Mouse (Mus musculus) forebrain, embryonic 15.5 days (tissue): ENCODE results near the gene Meaf6. TPM values are rescaled to one million over a fixed set of nuclear protein-coding genes. Genes with fewer than 3 reads are reported as not detected.

Source experiments
- ATAC-seq: fragments of 200-750 bp; cut with Nextera tagmentation; replicated peaks from 2 replicates; pipeline ENCODE4 v1.8.0; 2017; ENCODE audit warnings: mild to moderate bottlenecking, moderate TSS enrichment, moderate library complexity
- H3K27ac ChIP-seq: fragments of 300-500 bp; sonication (generic); replicated peaks from 2 replicates; pipeline ENCODE4 v1.5.1; 2015; ENCODE audit warnings: mild to moderate bottlenecking, inconsistent platforms
- H3K27me3 ChIP-seq: fragments of 300-500 bp; sonication (generic); 2 replicates; pipeline ENCODE4 v1.6.1; 2015; ENCODE audit warnings: inconsistent platforms
- H3K36me3 ChIP-seq: fragments of 300-500 bp; sonication (generic); 2 replicates; pipeline ENCODE4 v1.6.1; 2015; ENCODE audit warnings: mild to moderate bottlenecking, inconsistent platforms
- H3K4me1 ChIP-seq: fragments of 300-500 bp; sonication (generic); 2 replicates; pipeline ENCODE4 v1.6.1; 2015; ENCODE audit warnings: inconsistent platforms
- H3K4me2 ChIP-seq: fragments of 300-500 bp; sonication (generic); replicated peaks from 2 replicates; pipeline ENCODE4 v1.6.1; 2015; ENCODE audit warnings: mild to moderate bottlenecking, inconsistent platforms
- H3K4me3 ChIP-seq: fragments of 300-500 bp; sonication (generic); 2 replicates; pipeline ENCODE4 v1.5.1; 2015; ENCODE audit warnings: mild to moderate bottlenecking, inconsistent platforms
- H3K9ac ChIP-seq: fragments of 300-500 bp; sonication (generic); replicated peaks from 2 replicates; pipeline ENCODE4 v1.6.1; 2015; ENCODE audit warnings: mild to moderate bottlenecking, inconsistent platforms
- H3K9me3 ChIP-seq: fragments of 300-500 bp; sonication (generic); 2 replicates; pipeline ENCODE4 v1.6.1; 2016; ENCODE audit warnings: inconsistent platforms
- WGBS: fragments of 180-500 bp; shearing (Covaris S2); methylation state at CpG from one replicate; pipeline ENCODE4 v1.1.7; 2015; ENCODE audit warnings: mixed read lengths; 5-methylcytosine and 5-hydroxymethylcytosine counted together
- polyA plus RNA-seq: library from polyadenylated mRNA; unstranded; fragments of >200 nt; fragmentation: Nextera tagmentation; extraction: Ambion mirVana; gene quantifications from 2 replicates; pipeline ENCODE4 v1.2.1, GENCODE M21; 2015

The Meaf6 gene
- polyA plus RNA-seq, 1 experiment from 2014 or later: 153 TPM

DNA sequence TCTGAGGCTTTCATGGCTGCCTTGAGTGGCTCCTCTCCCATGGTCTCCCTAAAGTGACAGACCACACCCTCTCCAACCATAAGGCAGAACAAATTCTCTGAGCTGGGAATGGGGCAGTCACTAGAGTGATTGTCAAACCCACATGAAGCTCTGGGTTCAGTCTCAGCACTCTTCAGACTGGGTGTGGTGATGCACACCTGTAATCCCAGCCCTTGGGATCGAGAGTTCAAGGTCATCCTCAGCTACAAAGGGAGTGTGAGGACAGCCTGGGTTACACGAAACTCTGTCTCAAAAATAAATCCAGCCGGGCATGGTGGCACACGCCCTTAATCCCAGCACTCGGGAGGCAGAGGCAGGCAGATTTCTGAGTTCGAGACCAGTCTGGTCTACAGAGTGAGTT lies 67.5 kb downstream of the Meaf6 start:
- no peaks in the 10 kb centered on the region for H3K9me3 ChIP-seq
- H3K36me3 ChIP-seq: no peaks in the 10 kb centered on the region
- H3K4me3 ChIP-seq: no peak overlapping the region
- H3K4me2 ChIP-seq: no peak overlapping the region
- H3K27ac ChIP-seq: no peak overlapping the region
- H3K27me3 ChIP-seq: no peaks in the 10 kb centered on the region
- ATAC-seq: no peak
- no peak overlapping the region for H3K9ac ChIP-seq
- 91% methylated on average over 6 of the region's 6 CpGs for WGBS
- 0 out of 2 replicates have a peak, but pooled peaks cover 5% of the 10 kb centered on the region for H3K4me1 ChIP-seq

DNA sequence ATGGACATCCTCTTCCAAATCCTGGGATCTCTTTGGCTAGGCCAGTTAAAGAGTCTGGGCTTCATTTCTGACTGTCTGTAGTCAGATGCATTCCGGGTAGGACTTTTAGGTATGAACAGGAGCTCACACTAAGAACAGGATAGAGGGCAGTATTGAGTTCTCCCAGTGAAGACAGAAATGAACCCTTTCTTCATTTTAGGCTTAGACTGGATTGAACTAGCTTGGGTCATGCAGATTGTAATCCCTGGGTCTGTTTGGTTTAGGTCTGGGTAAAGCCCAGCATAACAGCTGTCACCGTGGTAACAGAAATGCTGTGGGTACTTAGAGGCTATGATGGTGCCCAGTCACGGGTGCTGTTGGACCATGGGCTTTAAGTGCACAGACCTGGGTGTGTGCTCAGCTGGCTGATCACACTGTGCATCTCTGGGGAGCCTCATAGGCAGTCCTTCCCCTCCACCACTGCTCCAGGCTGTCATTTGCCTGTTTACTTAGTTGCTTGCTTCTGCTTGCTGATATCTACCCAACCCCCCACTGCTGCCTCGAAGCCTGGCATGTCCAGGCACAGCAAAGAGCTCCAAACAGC lies 68.8 kb downstream of the Meaf6 start:
- Histone ChIP-seq H3K4me3 (no peak overlapping the region), H3K27ac (no peak overlapping the region), H3K9ac (no peak overlapping the region), H3K27me3 (no peaks in the 10 kb centered on the region), H3K4me1 (peaks cover 9% of the 10 kb centered on the region), H3K36me3 (no peaks in the 10 kb centered on the region), H3K9me3 (no peaks in the 10 kb centered on the region), H3K4me2 (no peak overlapping the region)
- 67% methylated on average over 4 of the region's 4 CpGs for WGBS
- no peak for ATAC-seq

DNA sequence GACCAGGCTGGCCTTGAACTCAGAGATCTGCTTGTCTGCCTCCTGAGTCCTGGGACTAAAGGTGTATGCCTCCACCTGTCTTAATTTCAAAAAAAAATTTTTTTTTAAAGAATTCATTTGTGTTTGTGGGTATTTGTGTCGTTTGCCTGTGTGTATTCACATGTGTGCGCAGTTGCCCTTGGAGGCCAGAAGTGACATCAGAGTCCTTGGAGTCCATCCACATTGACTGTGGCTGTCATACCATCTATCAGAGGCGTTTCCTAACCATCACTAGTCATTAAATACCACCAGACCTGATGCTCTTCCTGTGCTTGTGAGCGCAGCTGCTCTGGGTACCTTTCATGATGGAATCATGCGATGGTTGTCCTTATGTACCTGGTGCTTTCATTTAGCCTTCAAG lies 70.7 kb downstream of the Meaf6 start:
- ATAC-seq: no peak
- peaks cover 15% of the 10 kb centered on the region for H3K4me1 ChIP-seq
- no peaks in the 10 kb centered on the region for H3K27me3 ChIP-seq
- 87% methylated on average over 5 of the region's 5 CpGs for WGBS
- no peak overlapping the region for H3K4me3 ChIP-seq
- H3K9me3 ChIP-seq: no peaks in the 10 kb centered on the region
- no peak overlapping the region for H3K4me2 ChIP-seq
- H3K27ac ChIP-seq: no peak overlapping the region
- no peak overlapping the region for H3K9ac ChIP-seq
- no peaks in the 10 kb centered on the region for H3K36me3 ChIP-seq

DNA sequence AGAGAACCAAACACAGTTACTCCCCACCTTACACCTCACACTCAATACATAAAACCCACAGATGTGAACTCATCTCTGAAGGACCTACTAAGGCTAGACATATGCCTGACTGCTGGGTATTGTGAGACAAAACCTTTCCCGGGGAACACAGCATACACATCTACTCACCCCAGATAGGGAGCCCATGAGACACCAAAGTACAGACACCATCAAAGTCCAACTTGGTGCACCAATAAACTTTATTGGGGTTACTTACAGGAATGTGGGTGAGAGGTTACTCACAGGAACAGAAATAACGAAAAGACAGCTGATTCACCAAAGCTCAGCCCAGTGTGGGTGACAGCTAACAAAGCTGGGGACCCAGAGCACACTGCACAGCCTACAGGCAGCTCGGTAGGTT lies 72.4 kb downstream of the Meaf6 start:
- H3K4me3 ChIP-seq: no peak overlapping the region
- peaks cover 4% of the 10 kb centered on the region; the same call in 1 of the 2 replicates for H3K27me3 ChIP-seq
- ATAC-seq: no peak
- no peak overlapping the region for H3K27ac ChIP-seq
- peaks cover 18% of the 10 kb centered on the region for H3K4me1 ChIP-seq
- no peaks in the 10 kb centered on the region for H3K36me3 ChIP-seq
- WGBS: 87% methylated on average over 3 of the region's 3 CpGs
- no peaks in the 10 kb centered on the region for H3K9me3 ChIP-seq
- no peak overlapping the region for H3K4me2 ChIP-seq
- no peak overlapping the region for H3K9ac ChIP-seq

DNA sequence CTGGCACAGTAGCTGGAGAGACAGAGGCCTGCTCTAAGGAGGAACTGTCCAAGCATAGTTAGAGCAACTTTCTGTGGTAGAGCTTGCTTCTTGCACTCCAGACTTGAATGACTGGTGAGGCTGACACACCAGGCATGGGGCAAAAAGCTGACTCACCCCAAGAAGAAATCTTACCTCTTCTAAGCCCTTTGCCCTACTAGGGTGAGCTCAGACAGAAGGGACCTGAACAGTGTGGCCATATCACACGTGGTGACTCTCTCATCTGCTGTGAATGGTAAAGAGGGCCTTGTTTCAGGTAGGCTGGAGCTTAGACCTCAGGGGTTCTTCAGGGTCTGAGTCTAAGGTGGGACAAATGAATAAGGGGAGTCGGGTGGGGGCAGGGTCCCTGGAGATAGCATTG lies 73.1 kb downstream of the Meaf6 start:
- Histone ChIP-seq H3K4me1 (peaks cover 18% of the 10 kb centered on the region), H3K9ac (no peak overlapping the region), H3K27me3 (peaks cover 6% of the 10 kb centered on the region; the same call in 1 of the 2 replicates), H3K36me3 (no peaks in the 10 kb centered on the region), H3K4me2 (no peak overlapping the region), H3K4me3 (no peak overlapping the region), H3K27ac (peak overlapping the region; percentile 77), H3K9me3 (no peaks in the 10 kb centered on the region)
- 86% methylated on average over 2 of the region's 2 CpGs for WGBS
- ATAC-seq: no peak

DNA sequence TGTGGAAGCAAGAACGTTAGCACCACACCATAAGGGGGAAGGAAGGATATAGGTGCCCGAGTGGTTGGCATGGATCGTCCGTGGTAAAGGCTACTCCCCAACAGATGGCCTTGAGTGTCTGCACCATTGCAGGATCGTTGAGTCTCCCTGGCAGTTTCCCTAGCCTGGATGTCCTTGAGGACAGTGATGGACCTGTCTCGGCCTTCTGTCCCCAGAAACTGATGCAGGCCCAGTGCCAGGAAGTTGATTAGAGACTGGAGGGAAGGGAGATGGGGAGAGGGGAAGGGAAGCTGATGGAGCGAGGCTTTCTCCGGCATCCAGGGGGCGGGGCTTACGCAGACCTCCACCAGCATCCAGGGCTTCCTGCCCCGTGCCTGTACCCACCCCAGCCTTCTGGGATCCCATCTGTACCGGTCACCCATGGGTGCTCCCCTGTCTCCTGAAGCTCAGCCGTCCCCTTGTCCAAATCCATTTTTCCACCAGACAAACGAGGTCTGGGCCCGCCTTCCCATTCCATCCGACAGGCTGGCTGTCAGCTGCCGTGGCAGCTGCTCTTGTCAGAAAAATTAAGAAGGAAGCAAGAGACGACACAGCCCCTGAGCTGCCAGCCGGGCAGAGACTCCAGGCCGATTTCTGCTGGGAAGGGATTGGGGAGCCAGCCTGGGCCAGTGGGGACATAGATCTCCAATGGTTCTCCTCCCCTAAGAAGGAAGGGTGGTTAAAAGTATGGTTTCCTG lies 73.8 kb downstream of the Meaf6 start:
- Histone ChIP-seq H3K9ac (no peak overlapping the region), H3K4me1 (peaks cover 18% of the 10 kb centered on the region), H3K36me3 (no peaks in the 10 kb centered on the region), H3K27ac (peak overlapping the region; percentile 77), H3K4me2 (no peak overlapping the region; the same call in 1 of the 2 replicates), H3K4me3 (no peak overlapping the region), H3K9me3 (no peaks in the 10 kb centered on the region), H3K27me3 (peaks cover 6% of the 10 kb centered on the region; the same call in 1 of the 2 replicates)
- WGBS: 48% methylated on average over 20 of the region's 20 CpGs
- peak; percentile 41 for ATAC-seq

DNA sequence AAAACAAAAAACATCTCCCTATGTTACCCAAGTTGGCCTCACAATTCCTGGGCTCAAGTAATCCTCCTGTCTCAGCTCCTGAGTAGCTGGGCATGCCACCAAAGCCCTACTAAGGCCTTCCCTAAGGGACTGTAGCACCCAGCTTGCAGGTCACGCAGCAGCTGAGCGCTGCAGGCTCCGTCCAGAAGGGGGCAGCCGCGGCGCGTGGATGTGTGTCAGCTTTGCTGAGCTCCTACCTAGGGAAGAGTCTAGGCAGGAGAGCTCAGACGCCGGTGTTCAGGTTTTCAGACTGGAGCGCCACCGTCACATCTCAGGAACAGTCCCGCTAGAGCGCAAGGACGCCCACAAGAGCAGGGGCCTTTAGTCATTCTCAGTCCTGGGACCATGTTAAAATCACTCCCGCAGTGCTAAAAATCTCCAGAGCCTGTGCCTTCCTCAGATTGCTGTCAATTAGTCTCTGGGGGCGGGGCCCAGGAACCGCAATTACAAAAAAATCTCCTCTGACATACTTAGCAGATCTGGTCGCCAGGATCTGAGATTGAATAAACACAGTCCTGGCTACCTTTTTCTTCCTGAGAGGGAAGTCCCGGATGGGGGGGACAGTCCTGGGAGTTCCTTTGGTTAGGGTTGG lies 75.5 kb downstream of the Meaf6 start:
- peak; percentile 69 for ATAC-seq
- no peaks in the 10 kb centered on the region for H3K36me3 ChIP-seq
- 8% methylated on average over 19 of the region's 19 CpGs for WGBS
- H3K4me3 ChIP-seq: peak overlapping the region; percentile 8; the same call in 1 of the 2 replicates
- peaks cover 6% of the 10 kb centered on the region; the same call in 1 of the 2 replicates for H3K27me3 ChIP-seq
- no peaks in the 10 kb centered on the region for H3K9me3 ChIP-seq
- peak overlapping the region; percentile 38 for H3K4me2 ChIP-seq
- peaks cover 18% of the 10 kb centered on the region for H3K4me1 ChIP-seq
- no peak overlapping the region for H3K9ac ChIP-seq
- H3K27ac ChIP-seq: no peak overlapping the region

DNA sequence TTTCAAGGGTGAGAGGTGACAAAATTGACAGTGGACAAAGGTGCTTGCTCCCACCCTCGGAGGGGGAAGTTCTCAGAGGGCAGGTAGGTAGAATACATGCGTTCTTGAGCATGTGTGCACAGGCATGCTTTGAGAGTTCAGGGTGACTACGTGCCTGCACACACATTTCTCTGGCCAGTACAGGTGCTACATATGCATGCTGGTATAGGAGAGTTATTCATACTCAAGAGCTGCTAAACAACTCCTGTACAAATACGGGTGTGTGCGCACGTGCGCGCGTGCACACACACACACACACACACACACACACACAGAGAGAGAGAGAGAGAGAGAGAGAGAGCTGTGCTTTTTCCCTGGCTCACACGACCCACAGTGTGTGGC lies 76.0 kb downstream of the Meaf6 start:
- H3K27me3 ChIP-seq: peaks cover 6% of the 10 kb centered on the region; the same call in 1 of the 2 replicates
- 68% methylated on average over 10 of the region's 10 CpGs for WGBS
- no peaks in the 10 kb centered on the region for H3K9me3 ChIP-seq
- no peak overlapping the region for H3K9ac ChIP-seq
- no peaks in the 10 kb centered on the region for H3K36me3 ChIP-seq
- H3K27ac ChIP-seq: no peak overlapping the region
- H3K4me2 ChIP-seq: peak overlapping the region; percentile 38; the same call in 1 of the 2 replicates
- ATAC-seq: no peak
- peaks cover 18% of the 10 kb centered on the region for H3K4me1 ChIP-seq
- H3K4me3 ChIP-seq: no peak overlapping the region

DNA sequence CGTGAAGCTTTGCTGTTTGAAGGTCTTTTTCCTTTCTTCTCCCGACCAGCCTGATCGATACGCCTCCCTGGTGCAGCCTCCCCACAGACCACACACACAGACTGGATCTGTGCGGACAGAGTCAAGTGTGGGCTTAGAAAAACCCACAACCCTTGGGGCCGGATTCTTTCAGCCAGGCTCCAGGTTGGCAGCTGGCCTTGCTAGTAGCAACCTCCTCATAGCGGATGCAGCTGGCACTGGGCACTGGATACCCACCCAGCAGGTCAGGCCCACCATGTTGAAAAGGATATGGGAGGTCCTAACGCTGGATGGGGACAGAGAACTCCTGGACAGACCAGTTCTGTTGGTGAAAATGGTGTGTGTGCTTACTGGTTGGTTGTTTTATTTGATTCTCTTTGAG lies 76.5 kb downstream of the Meaf6 start:
- no peak for ATAC-seq
- H3K27me3 ChIP-seq: peaks cover 6% of the 10 kb centered on the region; the same call in 1 of the 2 replicates
- H3K4me1 ChIP-seq: peaks cover 18% of the 10 kb centered on the region

DNA sequence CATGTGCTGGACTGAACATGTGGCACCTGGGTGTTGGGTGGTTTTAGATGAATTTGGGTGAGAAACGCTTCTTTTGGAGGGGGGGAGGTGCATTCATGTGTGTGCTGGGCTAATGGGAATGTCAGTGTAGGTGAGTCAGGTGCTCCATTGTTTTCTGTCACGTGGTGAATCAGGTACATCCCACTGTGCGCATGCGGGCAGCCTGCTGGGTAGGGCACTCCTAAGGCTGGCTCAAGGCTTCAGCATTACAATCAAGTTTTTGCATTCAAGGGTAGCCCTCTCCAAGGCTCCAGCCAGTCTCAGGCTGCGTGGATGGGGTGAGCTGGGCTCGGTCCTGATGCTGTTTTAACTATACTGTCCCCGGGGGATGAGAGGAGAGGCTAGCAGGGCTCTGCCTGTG lies 77.8 kb downstream of the Meaf6 start:
- peaks cover 6% of the 10 kb centered on the region; the same call in 1 of the 2 replicates for H3K27me3 ChIP-seq
- no peaks in the 10 kb centered on the region for H3K36me3 ChIP-seq
- no peak overlapping the region for H3K9ac ChIP-seq
- 53% methylated on average over 7 of the region's 7 CpGs for WGBS
- H3K9me3 ChIP-seq: no peaks in the 10 kb centered on the region
- no peak overlapping the region for H3K27ac ChIP-seq
- H3K4me1 ChIP-seq: peaks cover 18% of the 10 kb centered on the region
- no peak for ATAC-seq
- no peak overlapping the region for H3K4me2 ChIP-seq
- H3K4me3 ChIP-seq: no peak overlapping the region

More for the DNA sequence above, 76.5 kb downstream of the Meaf6 start:
- Histone ChIP-seq H3K9ac (no peak overlapping the region), H3K4me3 (no peak overlapping the region), H3K27ac (no peak overlapping the region), H3K36me3 (no peaks in the 10 kb centered on the region), H3K4me2 (no peak overlapping the region), H3K9me3 (no peaks in the 10 kb centered on the region)
- WGBS: 42% methylated on average over 8 of the region's 8 CpGs
